In genomic region chr5:137613550-137613949, GRCm38 (mm10) we compare ENCODE assay signal across 8 mouse cellular contexts. TPM values are rescaled to one million over a fixed set of nuclear protein-coding genes. Genes with fewer than 3 reads are reported as not detected.
DNase-seq lines count a peak whose midpoint lies in the region; ATAC-seq and TF ChIP-seq lines count a peak whose summit lies in the region.

TSS of gene Pcolce (minus strand) at chr5:137613784.

- no peak for ATAC-seq in heart, embryonic 13.5 days (ENCODE audit: extremely low read depth, insufficient number of reproducible peaks, low FRiP score, low TSS enrichment)
- no peak for ATAC-seq in limb, embryonic 11.5 days (ENCODE audit: insufficient number of reproducible peaks, low FRiP score, low TSS enrichment, low read depth)
- ATAC-seq in erythroid progenitor cell, adult 5-6 weeks (replicated peaks; ENCODE audit: low FRiP score, poor library complexity, severe bottlenecking), result no peak

- H3K4me2 ChIP-seq in heart, embryonic 13.5 days, result no peak within 1 kb of the TSS
- H3K4me2 ChIP-seq in limb, embryonic 11.5 days (ENCODE audit: low read depth, severe bottlenecking), result no peak within 1 kb of the TSS
- peak within 1 kb of the TSS; percentile 88 for H3K4me2 ChIP-seq in myocyte (ENCODE audit: low read depth)

- peak within 1 kb of the TSS; percentile 58 for H3K9ac ChIP-seq in heart, embryonic 13.5 days
- H3K9ac ChIP-seq in limb, embryonic 11.5 days (ENCODE audit: low read length), result peak within 1 kb of the TSS; percentile 41

- H3K9me3 ChIP-seq in embryonic facial prominence, embryonic 10.5 days, result no peaks in the 10 kb centered on the region
- H3K9me3 ChIP-seq in heart, embryonic 13.5 days, result no peaks in the 10 kb centered on the region
- H3K9me3 ChIP-seq in limb, embryonic 11.5 days (ENCODE audit: control insufficient read depth, low read length), result no peaks in the 10 kb centered on the region

- WGBS in embryonic facial prominence, embryonic 10.5 days, result 46% methylated on average over 11 of the region's 11 CpGs
- WGBS in heart, embryonic 13.5 days, result 27% methylated on average over 11 of the region's 11 CpGs
- 46% methylated on average over 11 of the region's 11 CpGs for WGBS in limb, embryonic 11.5 days

- H3K27me3 ChIP-seq in embryonic facial prominence, embryonic 10.5 days (replicated peaks; ENCODE audit: low read depth, poor library complexity, severe bottlenecking), result peaks cover 5% of the 10 kb centered on the region
- H3K27me3 ChIP-seq in heart, embryonic 13.5 days (replicated peaks), result peaks cover 13% of the 10 kb centered on the region; the same call in 1 of the 2 replicates
- H3K27me3 ChIP-seq in limb, embryonic 11.5 days (ENCODE audit: control insufficient read depth, insufficient read depth, low read length), result no peaks in the 10 kb centered on the region
- H3K27me3 ChIP-seq in myocyte (ENCODE audit: control insufficient read depth, insufficient read depth, insufficient read length), result no peaks in the 10 kb centered on the region

- no peaks in the 10 kb centered on the region for H3K36me3 ChIP-seq in embryonic facial prominence, embryonic 10.5 days (replicated peaks)
- no peaks in the 10 kb centered on the region for H3K36me3 ChIP-seq in heart, embryonic 13.5 days
- no peaks in the 10 kb centered on the region for H3K36me3 ChIP-seq in limb, embryonic 11.5 days (ENCODE audit: control insufficient read depth, insufficient read depth, low read length)
- no peaks in the 10 kb centered on the region for H3K36me3 ChIP-seq in myocyte (ENCODE audit: control insufficient read depth, insufficient read depth)

- H3K4me3 ChIP-seq in embryonic facial prominence, embryonic 10.5 days, result peak within 1 kb of the TSS; percentile 20; the same call in 1 of the 2 replicates
- no peak within 1 kb of the TSS for H3K4me3 ChIP-seq in heart, embryonic 13.5 days
- H3K4me3 ChIP-seq in limb, embryonic 11.5 days (ENCODE audit: low read depth, low read length), result no peak within 1 kb of the TSS
- peak within 1 kb of the TSS; percentile 1 for H3K4me3 ChIP-seq in myocyte

- peak; percentile 64 for TF ChIP-seq POLR2A in myocyte (IDR thresholded peaks at IDR 0.05; ENCODE audit: insufficient read length, low read depth)

- no peak within 1 kb of the TSS for H3ac ChIP-seq in myocyte (ENCODE audit: control insufficient read depth, insufficient read length)

- peaks cover 57% of the 10 kb centered on the region for H3K4me1 ChIP-seq in embryonic facial prominence, embryonic 10.5 days
- H3K4me1 ChIP-seq in heart, embryonic 13.5 days, result peaks cover 53% of the 10 kb centered on the region
- peaks cover 42% of the 10 kb centered on the region for H3K4me1 ChIP-seq in limb, embryonic 11.5 days (ENCODE audit: control insufficient read depth, insufficient read depth, low read length)

- H3K79me2 ChIP-seq in myocyte (ENCODE audit: control insufficient read depth, insufficient read depth), result peaks cover 23% of the 10 kb centered on the region

- DNase-seq in left cerebral cortex, adult 8-10 months (ENCODE audit: low spot score in 2 of 2), result no peak
- no peak for DNase-seq in left cerebral cortex, adult 9 months (ENCODE audit: low spot score in 2 of 2)
- peak; percentile 35 for DNase-seq in embryonic facial prominence, embryonic 10.5 days (ENCODE audit: low spot score)
- DNase-seq in limb, embryonic 11.5 days (ENCODE audit: low spot score), result no peak
- DNase-seq in B cell, adult 2 months, result no peak

- H3K27ac ChIP-seq in embryonic facial prominence, embryonic 10.5 days (replicated peaks), result peak within 1 kb of the TSS; percentile 97
- H3K27ac ChIP-seq in heart, embryonic 13.5 days (replicated peaks), result peak within 1 kb of the TSS; percentile 39; the same call in 1 of the 2 replicates
- H3K27ac ChIP-seq in limb, embryonic 11.5 days (replicated peaks; ENCODE audit: low read depth, low read length), result peak within 1 kb of the TSS; percentile 97; the same call in 1 of the 2 replicates

TF ChIP-seq in myocyte, 11 proteins besides CTCF, POLR2A, EP300 and RAD21:
- TF ChIP-seq USF1 (IDR thresholded peaks at IDR 0.05; ENCODE audit: low read depth) (no peak), POLR2AphosphoS2 (IDR thresholded peaks at IDR 0.05; ENCODE audit: insufficient read length, low read depth) (peak; percentile 75), SRF (IDR thresholded peaks at IDR 0.05; ENCODE audit: control insufficient read depth, insufficient read length, low read depth) (no peak), CEBPB (IDR thresholded peaks at IDR 0.05; ENCODE audit: insufficient read depth, poor library complexity, severe bottlenecking) (no peak), MYOD1 (IDR thresholded peaks at IDR 0.05; ENCODE audit: control insufficient read depth in 1 of 3, insufficient read length in 2 of 3, low read depth in 2 of 3) (peak in 1 of 3 experiments; percentile 19), MYOG (IDR thresholded peaks at IDR 0.05; ENCODE audit: control insufficient read depth in 1 of 3, insufficient read depth in 1 of 3, insufficient read length in 2 of 3, low read depth in 2 of 3) (peak in 1 of 3 experiments; percentile 45), MAX (IDR thresholded peaks at IDR 0.05; ENCODE audit: low read depth) (no peak), E2F4 (IDR thresholded peaks at IDR 0.05; ENCODE audit: insufficient read depth) (no peak), REST (IDR thresholded peaks at IDR 0.05; ENCODE audit: insufficient read depth, insufficient read length) (no peak), TCF12 (IDR thresholded peaks at IDR 0.05; ENCODE audit: insufficient read depth, poor library complexity, severe bottlenecking) (no peak), TCF3 (IDR thresholded peaks at IDR 0.05; ENCODE audit: insufficient read length, low read depth) (no peak)

RNA-seq across cellular contexts. Expression of gene Pcolce, which starts in this region (rescaled TPM):
- 10 to 100 TPM; 12.8 to 14.6 (median 13.8) TPM for total RNA-seq in left cerebral cortex, adult 8-10 months (2022)
- 122 and 128 TPM in 2 replicates for polyA plus RNA-seq in embryonic facial prominence, embryonic 10.5 days (2016; fragmentation: Nextera tagmentation; extraction: Ambion mirVana)
- 113 and 114 TPM in 2 replicates for polyA plus RNA-seq in heart, embryonic 13.5 days (2015; fragmentation: Nextera tagmentation; extraction: Ambion mirVana)
- polyA plus RNA-seq in limb, embryonic 11.5 days (2014; fragmentation: Nextera tagmentation; extraction: Ambion mirVana), result 150 TPM in 2 replicates
- polyA plus RNA-seq in myocyte (2012; fragmentation: generic; extraction: Trizol), result 368 TPM
- 1.7 and 3.2 TPM in 2 replicates for total RNA-seq in erythroid progenitor cell, adult 5-6 weeks (2015; ENCODE audit: low replicate concordance)
- total RNA-seq in erythroid progenitor cell, adult 5-6 weeks (2017; ENCODE audit: low replicate concordance), result 1.0 TPM in 1 of 2 replicates, not detected in the other

Comparison
In these comparisons a context has a peak if more than half of its experiments do, and no peak if none do; other contexts are left out.
1. H3K27ac ChIP-seq: peak in every context shown above with its lines; median percentile 97 in embryonic facial prominence, embryonic 10.5 days; 97 in limb, embryonic 11.5 days; 39 in heart, embryonic 13.5 days.
2. H3K4me3 ChIP-seq: peak in embryonic facial prominence, embryonic 10.5 days (single experiment) and myocyte (single experiment); none in heart, embryonic 13.5 days (single experiment) and limb, embryonic 11.5 days (single experiment).